15 mouse cellular contexts compared by ENCODE assay signal in the genomic region with DNA sequence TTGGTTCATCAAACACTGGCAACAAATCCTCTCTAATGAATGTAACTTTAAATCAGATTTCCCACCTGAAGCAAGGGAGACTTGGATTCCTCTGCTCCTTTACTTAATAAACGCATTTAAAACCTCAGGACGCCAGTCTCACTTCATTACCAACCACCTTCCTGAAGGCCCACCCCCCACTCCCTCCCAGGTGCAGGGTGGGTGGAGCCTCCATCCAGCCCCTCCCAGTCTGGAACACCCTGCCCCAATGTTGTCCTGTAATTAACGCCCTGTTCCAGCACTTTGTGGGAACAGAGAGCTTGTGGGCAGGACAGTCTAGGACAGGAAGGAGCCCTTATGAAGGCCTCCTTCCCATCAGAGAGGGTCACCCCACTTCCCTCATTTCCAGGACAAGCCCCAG.
"Had no signal": no experiment of that assay in that cellular context is flagged by ENCODE, and none has a peak within 500 bp of the region (broad histone marks: within the 10 kb centered on the region; RNA-seq: fewer than 3 reads in every experiment).

No protein-coding gene starts in this region.

- H3K9me3 ChIP-seq: limb, embryonic 13.5 days; liver, embryonic 12.5 days; midbrain, embryonic 13.5 days; neural tube, embryonic 15.5 days had no signal

- ATAC-seq: intestine, embryonic 16.5 days; liver, embryonic 12.5 days; midbrain, embryonic 13.5 days had no signal

- H3K9ac ChIP-seq: limb, embryonic 13.5 days; liver, embryonic 12.5 days; midbrain, embryonic 13.5 days; neural tube, embryonic 15.5 days had no signal

- H3K27me3 ChIP-seq: limb, embryonic 13.5 days; liver, embryonic 12.5 days; midbrain, embryonic 13.5 days; neural tube, embryonic 15.5 days had no signal

- H3K4me1 ChIP-seq: limb, embryonic 13.5 days; midbrain, embryonic 13.5 days had no signal

- DNase-seq: kidney, adult 8-10 months; kidney, postnatal 36 days; left cerebral cortex, postnatal 4 days; lung, adult 18-20 months; right cerebral cortex, adult 18-20 months; right cerebral cortex, postnatal 25 days; thymus, adult 2 months; thymus, postnatal 36 days had no signal

- H3K4me2 ChIP-seq: limb, embryonic 13.5 days; liver, embryonic 12.5 days; midbrain, embryonic 13.5 days; neural tube, embryonic 15.5 days had no signal

- H3K4me3 ChIP-seq: limb, embryonic 13.5 days; liver, embryonic 12.5 days; midbrain, embryonic 13.5 days; myocyte; neural tube, embryonic 15.5 days had no signal

- H3K27ac ChIP-seq: kidney, postnatal 0 days; limb, embryonic 13.5 days; liver, embryonic 12.5 days; midbrain, embryonic 13.5 days; neural tube, embryonic 15.5 days had no signal
